Mouse (Mus musculus) layer of hippocampus, adult 18-20 months (tissue): Measurements from ENCODE around the gene Prdm1. TPM values are rescaled to one million over a fixed set of nuclear protein-coding genes. Genes with fewer than 3 reads are reported as not detected.
A peak's percentile ranks its signal among the peaks of the same experiment; 100 is the strongest.

Experiments used
- DNase-seq, 2 experiments: peaks; one replicate each; pipeline ENCODE4 v3.0.0; 2022; ENCODE audit warnings: low spot score in 2 of 2
- total RNA-seq, 2 experiments: library from RNA; stranded (reverse); gene quantifications; 2 replicates each; pipeline ENCODE4 v1.2.3; 2021

Gene Prdm1
- total RNA-seq, 2 experiments from 2014 or later = 0.47 to 0.61 TPM

DNA sequence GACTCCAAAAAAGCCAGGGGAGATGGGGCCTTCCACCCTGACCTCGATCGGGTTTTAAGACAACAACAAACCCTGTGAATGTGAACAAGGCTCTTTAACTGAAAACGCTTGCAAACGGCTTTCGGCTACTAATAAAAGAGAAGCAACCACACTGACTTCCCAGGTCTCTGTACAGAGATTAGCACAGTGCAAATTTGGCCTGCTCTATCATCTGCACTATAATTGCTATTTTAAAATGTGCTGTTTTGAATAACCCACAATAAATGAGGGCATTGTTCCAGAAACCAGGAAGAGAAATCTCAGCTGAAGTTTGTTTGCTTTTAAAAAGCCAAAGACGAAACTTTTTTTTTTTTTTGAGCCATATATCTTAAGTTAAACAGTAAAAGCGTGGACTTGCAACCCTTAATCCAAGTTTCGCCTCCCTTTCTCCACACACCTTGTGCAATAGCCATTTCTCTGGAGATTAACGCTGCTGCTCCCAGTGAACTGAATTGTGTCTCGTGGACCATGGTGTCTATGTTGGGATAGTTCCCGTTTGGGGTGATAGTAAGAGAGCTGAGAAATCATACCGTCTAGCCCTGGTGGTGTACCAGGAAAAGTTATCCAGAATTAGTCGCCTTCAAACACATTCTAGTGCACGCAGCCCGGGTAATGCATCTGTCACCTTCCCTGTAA is 34.3 kb downstream of the Prdm1 start:
- no peak for DNase-seq

DNA sequence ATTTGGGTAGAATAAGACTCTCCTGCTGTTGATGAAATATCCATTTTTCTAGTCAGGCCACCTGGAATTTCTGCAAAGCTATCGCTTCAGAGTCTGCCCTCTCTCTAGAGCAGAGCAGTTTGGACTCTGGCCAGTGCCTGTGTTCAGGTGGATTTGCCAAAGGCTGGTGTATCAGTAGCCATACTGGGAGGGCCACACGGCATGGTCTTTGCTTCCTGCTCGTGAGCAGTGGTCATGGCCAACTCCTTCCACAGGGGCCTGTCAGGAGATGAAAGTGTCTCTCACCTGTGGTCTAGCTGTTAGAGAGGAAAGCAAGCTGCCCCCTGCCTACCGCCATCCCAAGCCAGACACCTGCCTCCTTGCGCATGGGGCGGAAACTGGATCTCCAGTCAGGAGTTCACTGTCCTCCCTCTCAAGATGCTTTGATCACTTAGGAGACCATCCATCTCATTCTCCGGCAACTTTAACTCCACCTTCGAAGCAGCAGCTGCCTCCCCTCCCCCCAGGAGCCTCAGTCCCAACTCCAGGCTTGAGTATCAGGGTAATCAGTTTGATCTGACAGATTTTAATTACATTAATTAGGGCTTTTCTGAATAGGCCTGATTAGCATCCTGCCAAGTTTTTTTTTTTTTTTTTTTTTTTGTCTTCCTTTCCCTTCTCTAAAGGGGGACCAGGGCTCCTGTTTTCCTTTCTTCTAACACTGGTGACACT is 35.3 kb downstream of the Prdm1 start:
- no peak for DNase-seq

DNA sequence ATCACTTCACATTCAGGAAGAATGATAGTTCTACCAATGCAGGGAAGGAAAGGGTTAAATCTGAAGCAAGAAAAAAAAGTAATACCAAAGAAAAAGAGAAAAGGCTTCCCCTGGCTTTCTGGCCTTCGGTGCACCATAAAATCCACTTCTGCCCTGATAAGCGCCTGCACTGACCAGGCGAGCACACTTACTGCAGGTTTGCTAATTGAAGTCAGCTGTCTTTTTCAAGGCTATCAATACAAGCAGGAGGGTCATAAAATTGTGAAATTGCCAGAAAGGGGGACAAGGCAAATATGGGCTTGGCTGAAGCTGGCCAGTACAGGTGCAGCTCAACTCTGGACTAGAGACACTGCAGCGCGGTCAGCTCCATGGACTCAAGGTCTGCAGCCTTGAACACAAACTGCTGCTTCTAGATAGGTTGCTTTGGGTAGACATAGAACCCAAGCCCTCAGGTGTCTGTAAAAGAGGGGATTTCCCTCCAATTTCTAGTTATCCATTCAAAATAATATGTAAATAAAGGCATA is 37.3 kb downstream of the Prdm1 start:
- DNase-seq = no peak

DNA sequence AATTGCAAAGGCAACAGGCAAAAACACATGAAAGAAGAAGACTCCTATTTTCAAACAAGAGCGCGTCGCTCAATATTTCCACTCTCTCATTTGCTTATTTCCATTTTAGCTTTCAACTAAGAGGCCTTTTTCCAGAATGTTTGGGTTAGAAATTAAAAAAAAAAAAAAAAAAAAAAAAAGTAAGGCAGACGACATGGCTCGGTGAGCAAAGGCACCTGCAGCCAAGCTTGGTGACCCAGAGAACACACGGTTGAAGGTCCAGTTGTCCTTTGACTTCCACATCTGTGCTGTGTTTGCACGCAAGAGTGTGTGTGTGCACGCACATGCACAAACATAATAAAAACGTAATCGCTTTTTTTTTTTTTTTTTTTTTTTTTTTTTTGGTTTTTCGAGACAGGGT is 41.2 kb downstream of the Prdm1 start:
- DNase-seq = no peak

DNA sequence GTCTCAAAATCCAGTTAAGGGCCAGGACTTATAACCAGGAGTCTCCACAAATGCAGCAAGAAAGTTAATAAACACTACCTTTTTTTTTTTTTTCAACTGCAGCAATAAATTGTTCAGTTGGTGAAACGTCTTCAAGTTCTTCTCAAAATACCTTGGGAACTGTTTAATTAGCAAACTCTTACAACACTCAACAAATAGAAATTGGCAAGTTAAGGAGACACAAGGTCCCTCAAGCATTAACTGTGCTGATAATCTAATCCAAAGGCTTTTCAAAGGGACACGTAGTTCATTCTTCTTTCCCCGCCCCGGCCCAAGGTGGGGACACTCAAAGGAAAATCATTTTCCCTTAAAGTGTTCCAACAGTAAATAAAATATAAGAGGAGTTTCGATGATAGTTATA is 44.2 kb downstream of the Prdm1 start:
- no peak for DNase-seq

DNA sequence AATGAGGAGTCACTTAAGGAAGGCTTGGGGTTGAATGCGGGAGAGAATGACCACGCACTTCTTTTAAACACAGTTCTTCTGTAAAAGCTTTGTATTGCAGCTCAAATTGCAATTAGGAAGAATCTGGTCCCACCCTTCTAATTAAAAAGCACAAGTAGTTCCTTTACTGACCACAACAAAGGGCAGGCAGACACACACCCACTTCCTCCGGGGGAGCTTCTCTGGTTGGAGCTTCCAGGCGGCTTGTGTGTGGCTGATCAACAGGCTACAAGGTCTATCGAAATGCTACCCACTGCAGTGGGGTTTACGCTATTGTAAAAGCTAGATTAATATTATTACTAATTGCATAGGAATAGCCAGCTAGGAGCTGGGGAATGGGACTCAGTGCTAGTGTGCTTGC is 45.2 kb downstream of the Prdm1 start:
- DNase-seq = no peak

DNA sequence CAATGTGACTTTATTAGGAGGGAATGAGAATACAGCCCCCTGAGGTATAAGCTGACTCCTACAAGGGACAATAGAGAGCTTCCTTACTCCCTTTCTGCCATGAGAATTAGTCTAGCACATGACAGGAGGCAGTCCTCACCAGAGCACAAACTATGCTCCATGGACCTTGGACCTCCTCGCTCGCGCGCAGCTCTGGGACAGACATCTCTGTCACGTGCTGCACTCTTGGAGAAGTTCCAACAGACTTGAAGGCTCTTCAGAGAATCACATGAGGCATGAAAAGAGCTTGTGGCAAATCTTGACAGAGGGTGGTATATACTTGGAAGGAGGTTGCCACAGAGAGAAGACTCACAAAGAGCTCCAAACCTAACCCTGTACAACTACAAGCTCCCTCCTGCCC is 46.9 kb downstream of the Prdm1 start:
- no peak for DNase-seq

DNA sequence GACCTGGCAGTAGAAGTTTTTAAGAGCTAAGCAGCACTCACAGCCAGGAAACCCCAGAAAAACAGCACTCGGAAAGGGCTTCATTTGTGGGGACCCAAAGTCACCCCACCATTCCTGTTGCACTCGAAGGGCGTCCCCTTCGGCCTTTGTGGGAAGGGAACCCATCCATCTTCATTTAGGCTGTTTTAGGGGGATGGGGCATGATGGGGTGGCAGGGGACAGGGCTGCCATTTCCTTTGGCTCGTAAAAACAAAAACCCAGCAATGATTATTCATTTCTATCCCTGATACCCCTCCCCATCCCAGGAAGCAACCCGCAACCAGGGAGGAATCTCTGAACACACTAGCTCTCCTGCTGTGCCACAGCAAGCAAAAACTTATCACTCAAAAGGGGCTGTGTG is 49.0 kb downstream of the Prdm1 start:
- DNase-seq = no peak

DNA sequence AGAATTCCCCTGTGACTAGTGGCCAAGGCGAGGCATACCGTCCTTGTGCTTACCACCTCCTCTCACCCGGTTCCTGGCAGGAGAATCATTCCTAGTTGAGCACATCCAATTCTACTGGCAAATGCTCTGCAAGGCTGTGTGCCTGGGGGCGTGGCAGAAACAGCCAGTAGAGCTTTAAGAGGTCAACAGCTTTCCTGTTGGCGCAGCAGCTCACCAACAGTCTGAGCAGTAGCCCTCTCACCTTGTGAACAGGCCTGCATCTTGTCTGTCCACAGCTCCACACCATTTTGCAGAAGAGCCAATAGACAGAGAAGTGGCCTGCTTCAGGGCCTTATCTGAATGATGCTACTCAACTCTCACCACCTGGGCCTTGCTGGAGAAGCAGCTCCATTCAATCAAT is 50.2 kb downstream of the Prdm1 start:
- DNase-seq = no peak

DNA sequence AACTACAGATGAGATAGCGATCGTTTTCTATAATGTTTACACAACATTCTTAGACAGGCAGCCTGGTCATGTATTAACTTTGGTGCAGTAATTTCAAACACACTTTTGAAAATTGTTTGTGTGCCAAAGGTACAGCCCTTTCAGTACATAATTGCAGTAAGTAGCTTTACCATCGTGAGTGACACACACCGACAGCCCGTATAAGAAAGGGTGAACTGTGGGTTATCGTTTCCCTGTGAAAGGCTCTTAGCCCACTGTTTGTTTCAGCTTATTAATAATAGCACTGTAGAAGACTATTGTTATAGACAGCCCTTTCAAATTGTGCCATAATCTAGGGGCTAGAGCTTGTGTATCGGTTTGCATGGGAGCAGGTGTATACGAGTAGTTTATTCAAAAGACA is 51.1 kb downstream of the Prdm1 start:
- no peak for DNase-seq

DNA sequence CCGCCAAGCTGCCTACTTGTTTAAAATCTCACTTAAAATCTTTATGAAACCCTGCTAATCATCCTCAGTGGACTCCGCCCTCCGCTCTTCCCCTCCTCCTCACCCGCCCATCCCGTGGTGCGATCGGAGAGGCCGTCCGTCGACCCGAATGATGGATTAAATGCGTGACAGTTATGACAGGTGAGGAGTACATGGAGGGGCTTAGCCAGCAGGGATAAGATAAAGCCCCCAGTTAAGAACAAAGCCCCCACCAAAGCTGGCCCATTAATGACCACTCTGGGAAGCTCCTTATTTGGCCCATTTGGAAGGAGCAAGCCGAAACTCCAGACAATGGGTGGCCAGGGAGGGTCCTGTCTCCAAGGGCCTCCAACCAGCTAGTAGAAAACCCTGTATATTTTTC is 51.8 kb downstream of the Prdm1 start:
- DNase-seq = no peak

DNA sequence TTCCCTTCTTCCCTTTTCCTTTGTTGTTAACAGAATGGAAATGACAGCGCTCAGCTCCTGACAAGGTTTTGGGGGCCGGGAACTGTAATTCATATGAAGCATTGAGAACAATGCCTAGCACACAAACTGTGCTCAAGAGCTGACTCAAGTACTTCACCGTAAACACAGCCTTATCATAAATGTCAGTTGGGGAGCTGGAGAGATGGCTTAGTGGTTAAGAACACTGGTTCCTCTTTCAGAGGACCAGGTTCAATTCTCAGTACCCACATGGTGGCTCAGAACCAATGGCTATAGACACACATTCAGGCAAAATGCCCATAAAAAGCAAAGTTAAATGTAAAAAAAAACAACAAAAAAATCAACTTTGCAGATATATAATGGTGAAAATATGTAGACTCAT is 52.9 kb downstream of the Prdm1 start:
- DNase-seq = no peak

DNA sequence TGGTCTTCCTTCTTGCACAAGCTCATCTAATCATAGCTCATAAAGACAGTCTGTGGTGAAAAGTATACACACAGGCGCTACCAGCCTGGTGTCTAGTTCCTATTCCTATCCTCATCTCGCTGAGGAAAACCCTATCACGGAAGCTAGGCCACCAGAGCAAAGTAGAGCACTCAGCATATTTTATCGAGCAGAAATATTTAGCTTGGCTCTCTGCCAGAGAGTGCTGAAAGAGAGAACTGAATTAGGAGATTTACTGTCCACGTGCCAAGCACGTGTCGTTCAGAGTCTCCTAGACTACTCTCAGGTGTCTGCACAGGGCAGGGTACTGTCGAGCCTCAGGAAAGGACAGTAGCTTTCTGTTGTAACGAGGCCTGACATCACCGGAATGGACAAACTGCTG is 54.0 kb downstream of the Prdm1 start:
- no peak for DNase-seq

DNA sequence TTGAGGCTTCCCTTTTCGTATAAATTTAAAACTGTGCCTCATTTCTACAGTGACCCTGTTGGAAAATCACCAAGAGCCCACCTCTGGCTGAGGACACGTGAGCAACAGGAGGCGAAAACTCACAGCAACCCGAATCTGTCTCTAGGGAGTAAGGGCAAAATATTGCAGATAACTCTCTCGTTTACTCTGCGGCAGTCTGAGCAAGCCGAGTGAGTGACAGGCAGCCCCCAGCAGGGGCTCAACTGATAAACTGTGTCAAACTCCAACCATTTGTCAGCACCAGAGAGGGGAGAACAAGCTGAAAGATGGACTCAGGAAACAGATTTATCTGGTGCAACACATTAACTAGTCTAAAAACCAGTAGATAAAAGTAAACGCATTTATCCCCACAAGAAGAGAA is 62.7 kb downstream of the Prdm1 start:
- DNase-seq = no peak

DNA sequence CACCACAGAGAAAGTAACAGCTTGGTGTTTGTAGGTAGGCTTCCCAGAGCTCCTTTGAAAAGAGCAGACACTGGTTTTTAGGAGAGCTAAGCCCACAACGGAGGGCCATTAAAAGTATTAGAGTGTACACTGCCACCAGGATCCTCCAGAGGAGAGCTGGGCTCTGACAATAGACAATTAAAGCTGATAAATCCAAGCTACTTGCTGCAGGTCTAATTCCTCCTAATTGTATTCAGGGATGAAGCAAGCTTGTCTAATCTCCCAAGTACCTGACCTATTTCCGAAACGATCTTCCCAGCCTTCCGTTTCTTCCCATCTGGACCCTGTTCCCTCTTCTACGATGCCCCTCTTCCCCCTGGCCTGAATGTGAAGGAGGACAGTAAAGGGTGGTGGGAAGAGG is 63.7 kb downstream of the Prdm1 start:
- no peak for DNase-seq

DNA sequence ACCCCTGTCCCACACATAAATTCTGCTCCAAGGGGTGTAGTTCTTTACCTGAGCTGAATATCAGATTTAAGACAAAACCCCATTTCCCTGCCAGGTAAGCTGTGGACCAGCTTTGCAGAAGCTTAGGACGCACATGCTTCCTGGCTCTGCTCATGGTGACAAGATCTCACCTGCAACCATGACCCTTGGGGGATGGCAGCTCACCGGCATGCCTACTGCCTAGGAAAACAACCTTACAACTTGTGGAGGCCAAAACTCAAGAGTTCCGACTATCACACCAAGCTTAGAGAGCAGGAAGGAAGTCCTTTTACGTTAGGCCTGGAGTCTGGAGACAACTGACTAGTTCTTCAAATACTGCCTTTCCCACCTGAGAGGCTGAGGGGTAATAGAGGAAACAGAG is 64.4 kb downstream of the Prdm1 start:
- DNase-seq = no peak

DNA sequence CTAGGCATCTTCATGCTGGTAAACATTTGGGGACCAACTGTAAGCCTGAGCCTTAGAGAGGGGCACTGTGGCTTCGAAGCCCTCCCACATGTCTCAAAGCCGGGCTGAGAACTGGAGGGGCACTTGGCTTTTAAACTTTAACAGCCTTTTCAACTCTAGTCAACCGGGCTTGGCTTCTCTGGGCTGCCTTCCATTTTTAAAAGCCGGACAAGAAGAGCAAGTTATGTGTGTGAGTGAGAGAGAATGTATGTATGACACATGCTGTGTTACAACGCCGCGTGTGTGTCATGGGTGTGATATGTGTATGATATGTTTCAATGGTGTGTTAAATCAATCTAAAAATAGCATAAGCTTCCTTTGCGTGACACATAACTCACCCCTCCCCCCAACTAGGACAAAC is 66.0 kb downstream of the Prdm1 start:
- no peak for DNase-seq

DNA sequence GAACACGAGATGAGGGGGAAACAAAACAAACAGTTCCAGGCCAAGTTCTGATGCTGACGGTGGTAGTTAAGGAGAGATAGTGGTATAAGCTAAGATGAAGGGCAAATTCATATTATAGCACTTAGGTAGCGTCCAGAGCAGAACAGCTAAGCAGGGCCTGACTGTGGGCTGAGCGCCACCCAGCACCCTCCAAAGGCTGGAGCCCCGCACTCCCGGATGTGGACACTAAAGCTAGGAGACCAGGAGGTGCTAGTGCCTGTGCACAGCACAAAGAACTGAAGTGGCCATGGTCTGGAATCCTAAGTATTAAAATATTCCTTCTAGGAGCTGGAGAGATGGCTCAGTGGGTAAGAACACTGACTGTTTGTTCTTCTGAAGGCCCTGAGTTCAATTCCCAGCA is 67.2 kb downstream of the Prdm1 start:
- DNase-seq = no peak

DNA sequence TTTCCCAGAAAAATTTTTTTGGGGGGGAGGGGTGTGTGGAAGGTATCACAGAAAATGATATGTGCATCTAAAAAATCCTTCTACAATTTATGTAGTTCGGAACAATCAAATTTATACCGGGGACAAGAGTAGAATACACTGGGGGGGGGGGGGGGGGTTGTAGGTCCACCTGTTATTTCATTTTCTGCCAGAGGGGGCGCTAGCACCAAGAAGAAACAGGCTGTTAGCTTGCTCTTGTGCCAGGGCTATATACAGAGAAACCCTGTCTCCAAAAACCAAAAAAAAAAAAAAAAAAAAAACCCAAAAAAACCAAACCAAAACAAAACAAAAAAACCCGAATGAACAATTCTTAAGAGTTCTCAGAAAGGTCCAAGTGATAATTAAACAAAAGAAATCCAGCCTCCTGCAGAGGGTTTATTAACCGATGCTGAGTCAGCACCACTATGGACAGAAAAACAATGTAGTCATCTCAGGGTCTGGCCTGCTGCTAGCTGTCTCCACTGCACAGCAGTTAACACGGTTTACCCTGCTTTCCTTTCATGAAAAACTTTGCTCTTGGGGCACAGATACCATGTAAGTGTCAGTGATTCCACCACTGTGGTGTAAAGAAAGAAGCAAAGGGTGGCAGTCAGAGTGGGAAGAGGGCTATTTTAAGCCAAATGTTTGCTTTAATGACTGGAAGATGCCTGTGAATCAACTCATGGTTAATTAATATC is 68.0 kb downstream of the Prdm1 start:
- peak in 1 of 2 experiments; percentile 52 for DNase-seq

DNA sequence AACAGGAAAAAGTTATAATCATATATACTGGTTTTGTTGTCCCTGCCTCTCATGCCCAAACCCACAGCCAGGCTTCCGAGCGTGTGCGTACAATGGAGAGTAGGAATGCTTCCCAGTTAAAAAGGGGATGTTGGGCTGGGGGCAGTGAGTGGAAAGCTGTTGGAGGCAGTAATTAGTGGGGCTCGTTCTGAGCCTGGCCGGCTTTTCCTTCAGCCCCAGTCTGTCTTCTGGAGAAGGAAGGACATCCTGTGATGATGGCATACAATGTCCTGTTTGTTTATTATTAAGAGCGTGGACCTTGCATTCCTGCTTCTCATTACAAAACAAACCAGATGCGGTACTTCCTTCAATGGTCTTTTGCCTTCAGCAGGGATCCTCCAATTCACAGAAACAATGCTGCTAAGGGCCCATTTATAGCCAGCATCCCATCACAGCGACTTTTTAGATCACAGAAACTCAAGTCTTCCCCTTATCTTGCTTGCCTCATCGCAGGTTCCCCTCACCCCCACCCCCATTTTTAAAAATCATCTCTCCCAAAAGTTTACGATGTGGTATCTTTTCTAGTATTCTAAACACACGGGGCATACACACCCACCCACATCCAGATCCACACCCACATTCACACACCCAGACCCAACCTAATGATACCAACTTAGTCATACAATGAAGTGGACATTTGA is 68.8 kb downstream of the Prdm1 start:
- no peak for DNase-seq

DNA sequence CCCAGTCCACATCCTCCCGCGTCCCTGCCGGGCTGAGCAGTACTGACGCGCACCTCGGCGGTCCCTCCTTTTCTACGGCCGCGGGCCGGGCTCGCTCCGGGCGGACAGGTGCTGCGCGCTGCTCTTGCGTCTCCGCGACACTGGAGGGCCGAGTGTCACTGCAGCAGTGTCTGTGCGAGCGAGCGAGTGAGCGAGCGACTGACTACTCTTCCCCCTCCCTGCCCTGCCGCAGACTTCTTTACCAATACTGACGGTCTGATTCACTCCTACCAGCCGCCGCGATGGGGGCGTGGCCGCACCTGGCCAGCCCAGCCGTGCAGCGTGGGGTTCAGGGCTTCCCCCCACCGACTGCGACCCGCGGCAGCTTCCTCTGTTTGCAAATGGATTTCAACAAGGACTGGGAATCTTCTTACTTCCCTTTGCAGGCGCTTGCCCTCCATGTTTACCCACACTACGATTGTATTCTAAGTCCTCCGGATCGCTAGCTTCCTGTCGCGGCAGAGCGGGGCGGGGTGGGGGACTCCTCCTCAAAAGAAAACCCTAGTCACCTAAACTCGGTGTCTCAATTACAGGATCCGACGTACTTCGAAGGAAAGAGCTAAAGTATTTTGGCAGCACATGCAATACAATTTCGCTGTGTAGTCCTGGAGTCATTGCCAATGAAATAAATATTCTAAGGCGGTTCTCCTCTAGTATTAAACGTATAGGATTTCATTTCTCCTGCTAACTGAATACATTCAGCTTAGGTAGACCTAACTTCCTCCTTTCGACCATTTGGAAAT is 69.6 kb downstream of the Prdm1 start:
- DNase-seq = peak; percentile 13 to 35
